Comparison of ENCODE assay signal across 20 mouse cellular contexts in genomic region chr2:78779949-78780348, GRCm38 (mm10).
"Had no signal": no experiment of that assay in that cellular context is flagged by ENCODE, and none has a peak within 500 bp of the region (broad histone marks: within the 10 kb centered on the region; RNA-seq: fewer than 3 reads in every experiment).

No protein-coding gene starts in this region.

- H3K4me3 ChIP-seq: intestine, embryonic 15.5 days; kidney, embryonic 15.5 days; left cerebral cortex, adult 2 months; liver, embryonic 13.5 days; neural tube, embryonic 12.5 days; neural tube, embryonic 15.5 days; stomach, embryonic 15.5 days had no signal

- H3K27me3 ChIP-seq: intestine, embryonic 15.5 days; kidney, embryonic 15.5 days; liver, embryonic 13.5 days; neural tube, embryonic 12.5 days; neural tube, embryonic 15.5 days; stomach, embryonic 15.5 days had no signal

- H3K27ac ChIP-seq: intestine, embryonic 15.5 days; kidney, embryonic 15.5 days; left cerebral cortex, adult 2 months; liver, embryonic 13.5 days; neural tube, embryonic 12.5 days; neural tube, embryonic 15.5 days; stomach, embryonic 15.5 days had no signal

- H3K9ac ChIP-seq: intestine, embryonic 15.5 days; kidney, embryonic 15.5 days; liver, embryonic 13.5 days; neural tube, embryonic 12.5 days; neural tube, embryonic 15.5 days; stomach, embryonic 15.5 days had no signal

- H3K4me2 ChIP-seq: intestine, embryonic 15.5 days; kidney, embryonic 15.5 days; liver, embryonic 13.5 days; midbrain, embryonic 11.5 days; neural tube, embryonic 12.5 days; neural tube, embryonic 15.5 days; stomach, embryonic 15.5 days had no signal

- DNase-seq: kidney, adult 11 months; kidney, adult 8-10 months; kidney, postnatal 10 days; kidney, postnatal 36 days; liver, embryonic 13.5 days; lung, adult 2 months; lung, postnatal 14 days; lung, postnatal 4 days; midbrain, embryonic 14.5 days; right cerebral cortex, adult 18-20 months; right cerebral cortex, postnatal 14 days; spleen, adult 18-20 months; thymus, postnatal 25 days had no signal

- H3K4me1 ChIP-seq: intestine, embryonic 15.5 days; kidney, embryonic 15.5 days; liver, embryonic 13.5 days; neural tube, embryonic 12.5 days; neural tube, embryonic 15.5 days; stomach, embryonic 15.5 days had no signal

- H3K9me3 ChIP-seq: intestine, embryonic 15.5 days; kidney, embryonic 15.5 days; liver, embryonic 13.5 days; neural tube, embryonic 12.5 days; neural tube, embryonic 15.5 days; stomach, embryonic 15.5 days had no signal

- ATAC-seq: intestine, embryonic 15.5 days had no signal

- H3K36me3 ChIP-seq: intestine, embryonic 15.5 days; kidney, embryonic 15.5 days; liver, embryonic 13.5 days; neural tube, embryonic 12.5 days; neural tube, embryonic 15.5 days; stomach, embryonic 15.5 days had no signal
